Mouse (Mus musculus) kidney, embryonic 16.5 days (tissue): ENCODE data around the gene Acap3. TPM values are rescaled to one million over a fixed set of nuclear protein-coding genes. Genes with fewer than 3 reads are reported as not detected.

Source experiments
- ATAC-seq: fragments of 200-750 bp; cut with Nextera tagmentation; 2 replicates; pipeline ENCODE4 v1.8.0; 2017; ENCODE audit warnings: moderate TSS enrichment; ENCODE audit not compliant: low FRiP score, low TSS enrichment
- H3K27ac ChIP-seq: fragments of 300-500 bp; sonication (generic); 2 replicates; pipeline ENCODE4 v1.5.1; 2014; ENCODE audit warnings: low read length
- H3K27me3 ChIP-seq: fragments of 300-500 bp; sonication (generic); 2 replicates; pipeline ENCODE4 v1.6.1; 2014; ENCODE audit warnings: low read length, control low read depth, mixed read lengths; ENCODE audit not compliant: insufficient read depth
- H3K36me3 ChIP-seq: fragments of 300-500 bp; sonication (generic); 2 replicates; pipeline ENCODE4 v1.6.1; 2014; ENCODE audit warnings: low read length, control low read depth, mixed read lengths; ENCODE audit not compliant: insufficient read depth
- H3K4me1 ChIP-seq: fragments of 300-500 bp; sonication (generic); 2 replicates; pipeline ENCODE4 v1.6.1; 2014; ENCODE audit warnings: low read length, control low read depth, mixed read lengths; ENCODE audit not compliant: insufficient read depth
- H3K4me2 ChIP-seq: fragments of 300-500 bp; sonication (generic); replicated peaks from 2 replicates; pipeline ENCODE4 v1.6.1; 2014; ENCODE audit warnings: low read depth, low read length
- H3K4me3 ChIP-seq: fragments of 300-500 bp; sonication (generic); 2 replicates; pipeline ENCODE4 v1.5.1; 2014; ENCODE audit warnings: mild to moderate bottlenecking, low read length
- H3K9ac ChIP-seq: fragments of 300-500 bp; sonication (generic); replicated peaks from 2 replicates; pipeline ENCODE4 v1.6.1; 2014; ENCODE audit warnings: low read length
- H3K9me3 ChIP-seq: fragments of 300-500 bp; sonication (generic); 2 replicates; pipeline ENCODE4 v1.6.1; 2016; ENCODE audit warnings: low read length, control low read depth
- WGBS: fragments of 180-500 bp; shearing (Covaris S2); extraction: QIAGEN DNeasy Blood & Tissue Kit; methylation state at CpG from one replicate; pipeline ENCODE4 v1.1.7; 2014; 5-methylcytosine and 5-hydroxymethylcytosine counted together
- polyA plus RNA-seq: library from polyadenylated mRNA; unstranded; fragments of >200 nt; fragmentation: Nextera tagmentation; extraction: Ambion mirVana; gene quantifications from 2 replicates; pipeline ENCODE4 v1.2.1, GENCODE M21; 2015

Acap3 gene
- polyA plus RNA-seq, 1 experiment from 2014 or later, result 17.6 TPM

DNA sequence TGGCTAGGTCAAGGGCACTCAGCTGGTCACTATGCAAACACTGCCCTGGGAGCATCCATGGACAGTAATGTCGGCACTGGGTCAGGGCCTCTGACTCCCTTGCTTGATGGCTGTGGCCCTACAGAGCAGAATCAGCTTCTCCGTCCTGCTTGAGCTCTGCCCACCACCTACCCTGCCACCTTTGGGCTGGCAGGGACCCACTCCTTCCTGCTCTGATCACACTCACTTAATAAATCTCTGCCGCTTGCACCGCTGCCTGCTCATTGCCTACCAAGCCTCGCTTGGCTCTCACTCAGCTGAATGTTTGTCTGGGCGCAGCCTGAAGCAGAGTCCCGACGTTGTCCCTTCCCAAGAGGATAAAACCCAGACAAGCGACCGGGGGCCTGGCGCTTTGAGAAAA, 15.4 kb downstream of the Acap3 start:
- no peak for ATAC-seq
- WGBS, result 73% methylated on average over 11 of the region's 11 CpGs

DNA sequence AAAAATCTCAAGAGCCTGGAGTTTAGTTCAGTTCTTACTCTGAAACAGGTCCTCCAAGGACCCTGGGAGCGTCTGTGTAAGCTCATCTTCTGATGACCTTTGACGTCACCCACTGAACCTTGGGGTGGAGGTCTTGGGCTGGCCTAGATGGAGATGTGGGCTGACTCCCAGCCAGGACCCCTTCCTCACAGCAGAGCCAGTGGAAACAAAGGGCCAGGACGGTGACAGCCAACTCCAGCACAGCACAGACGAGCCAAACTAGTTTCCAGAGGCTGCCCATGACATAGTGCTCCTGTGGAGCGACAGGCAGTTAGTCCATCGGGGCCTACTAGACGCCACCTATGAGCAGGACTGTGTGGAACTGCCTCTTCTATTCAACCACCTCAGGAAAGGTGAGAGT, 16.7 kb downstream of the Acap3 start:
- no peak for ATAC-seq
- no peaks in the 10 kb centered on the region for H3K27me3 ChIP-seq
- no peak overlapping the region for H3K4me3 ChIP-seq
- no peaks in the 10 kb centered on the region for H3K4me1 ChIP-seq
- no peaks in the 10 kb centered on the region for H3K9me3 ChIP-seq
- no peak overlapping the region for H3K4me2 ChIP-seq
- peaks cover 12% of the 10 kb centered on the region for H3K36me3 ChIP-seq
- no peak overlapping the region for H3K9ac ChIP-seq
- H3K27ac ChIP-seq, result no peak overlapping the region
- WGBS, result 73% methylated on average over 7 of the region's 7 CpGs

More for the DNA sequence above, 15.4 kb downstream of the Acap3 start:
- Histone ChIP-seq H3K27ac (no peak overlapping the region), H3K4me3 (no peak overlapping the region), H3K36me3 (peaks cover 20% of the 10 kb centered on the region), H3K27me3 (no peaks in the 10 kb centered on the region), H3K4me2 (no peak overlapping the region), H3K4me1 (no peaks in the 10 kb centered on the region), H3K9ac (no peak overlapping the region), H3K9me3 (no peaks in the 10 kb centered on the region)

DNA sequence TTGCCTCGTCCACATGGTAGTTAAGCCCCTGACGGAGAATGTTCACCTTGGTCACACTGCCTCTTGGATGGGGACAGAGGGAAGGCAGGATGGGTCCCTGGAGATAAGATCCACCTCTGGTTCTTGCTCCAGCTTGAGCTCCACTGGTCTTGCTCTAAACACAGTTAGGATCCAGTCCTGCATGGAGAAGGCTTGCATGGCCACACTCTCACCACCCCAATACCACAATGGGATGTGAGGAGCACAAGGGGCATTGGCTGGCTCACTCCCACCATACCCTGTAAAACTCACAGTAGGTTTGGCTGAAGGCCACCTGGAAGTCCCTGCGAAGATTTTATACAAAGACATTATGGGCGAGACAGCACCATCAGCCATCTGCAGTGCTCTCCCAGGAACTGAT, 17.1 kb downstream of the Acap3 start:
- no peaks in the 10 kb centered on the region for H3K4me1 ChIP-seq
- H3K9me3 ChIP-seq, result no peaks in the 10 kb centered on the region
- H3K9ac ChIP-seq, result no peak overlapping the region
- H3K4me3 ChIP-seq, result no peak overlapping the region
- H3K4me2 ChIP-seq, result no peak overlapping the region
- no peaks in the 10 kb centered on the region for H3K27me3 ChIP-seq
- WGBS, result 89% methylated on average over 4 of the region's 4 CpGs
- no peak for ATAC-seq
- H3K36me3 ChIP-seq, result peaks cover 7% of the 10 kb centered on the region
- no peak overlapping the region for H3K27ac ChIP-seq

DNA sequence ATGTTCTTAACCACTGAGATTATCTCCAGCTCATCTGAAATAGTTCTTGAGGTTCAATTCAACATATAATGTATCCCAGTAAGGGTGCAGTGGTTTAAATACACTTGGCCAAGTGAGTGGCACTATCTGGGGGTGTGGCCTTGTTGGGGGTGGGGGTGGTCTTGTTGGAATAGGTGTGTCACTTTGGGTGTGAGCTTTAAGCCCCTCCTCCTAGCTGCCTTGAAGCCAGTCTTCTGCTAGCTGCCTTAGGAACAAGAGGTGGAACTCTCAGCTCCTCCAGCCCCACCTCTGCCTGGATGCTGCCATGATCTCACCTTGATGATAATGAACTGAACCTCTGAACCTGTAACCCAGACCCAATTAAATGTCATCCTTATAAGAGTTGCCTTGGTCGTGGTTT, 40.4 kb downstream of the Acap3 start:
- Histone ChIP-seq H3K4me1 (no peaks in the 10 kb centered on the region), H3K9ac (no peak overlapping the region), H3K9me3 (no peaks in the 10 kb centered on the region), H3K27ac (no peak overlapping the region), H3K36me3 (no peaks in the 10 kb centered on the region), H3K4me2 (no peak overlapping the region), H3K4me3 (no peak overlapping the region), H3K27me3 (no peaks in the 10 kb centered on the region)
- ATAC-seq, result no peak
- WGBS, result 58% methylated on average over 1 of the region's 1 CpGs

DNA sequence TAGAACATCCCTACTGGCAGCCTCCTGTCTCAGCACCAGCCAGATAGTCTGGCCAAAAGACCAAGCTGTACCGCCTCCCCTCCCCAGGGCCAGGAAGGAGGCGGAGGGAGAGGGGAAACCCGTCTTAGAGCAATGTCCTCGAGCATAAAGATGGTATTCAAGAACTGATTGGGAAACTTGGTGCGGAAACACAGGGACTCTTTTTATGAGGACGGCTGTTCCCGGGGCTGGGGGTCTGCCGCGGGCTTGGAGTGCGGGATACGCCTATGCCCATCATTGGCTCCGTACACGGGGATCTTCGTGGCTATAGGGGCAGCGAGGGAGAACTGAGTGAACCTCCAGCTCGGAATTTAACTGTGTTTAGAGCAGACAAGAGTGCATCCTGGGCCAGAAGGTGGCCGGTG, 51.4 kb downstream of the Acap3 start:
- Histone ChIP-seq H3K4me1 (peaks cover 18% of the 10 kb centered on the region), H3K9me3 (no peaks in the 10 kb centered on the region), H3K4me3 (peak overlapping the region; percentile 97), H3K9ac (peak overlapping the region; percentile 96), H3K27ac (peak overlapping the region; percentile 88), H3K36me3 (peaks cover 13% of the 10 kb centered on the region; the same call in 1 of the 2 replicates), H3K27me3 (no peaks in the 10 kb centered on the region), H3K4me2 (peak overlapping the region; percentile 89)
- WGBS, result under 1% methylated on average over 17 of the region's 17 CpGs
- ATAC-seq, result peak; percentile 49

DNA sequence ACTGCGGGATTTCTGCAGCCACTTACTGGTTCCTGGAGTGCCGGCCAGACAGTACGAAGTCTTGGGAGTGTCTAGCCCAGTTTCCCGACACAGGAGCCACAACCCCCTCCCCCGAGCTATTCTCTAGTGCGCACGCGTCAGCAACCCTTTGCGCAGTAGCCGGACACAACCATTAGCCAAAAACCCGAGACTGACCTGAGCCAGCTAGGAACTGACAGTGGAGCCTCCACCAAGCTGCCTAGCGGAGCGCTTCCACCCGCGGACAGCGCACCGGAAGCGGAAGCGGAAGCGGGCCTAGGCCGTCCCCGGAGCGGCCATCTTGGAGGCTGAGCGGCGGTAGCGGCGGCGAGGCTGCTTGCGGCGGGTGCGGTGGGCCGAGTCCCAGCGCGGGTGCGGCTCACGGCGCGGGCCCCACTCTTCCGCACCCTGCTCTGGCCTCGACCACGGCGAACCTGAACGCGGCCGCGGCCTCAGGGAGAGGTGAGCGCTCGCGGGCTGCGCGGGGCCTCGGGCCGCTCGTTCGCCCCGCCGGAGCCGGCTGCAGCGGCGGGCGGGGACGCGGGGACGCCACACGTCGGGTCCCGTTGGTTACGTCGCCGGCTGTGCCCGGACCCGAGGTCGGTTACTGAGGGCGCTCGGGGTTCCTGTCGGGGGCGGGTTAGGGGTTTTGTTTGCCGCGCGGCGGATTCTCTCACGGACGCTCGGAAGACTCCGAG, 52.1 kb downstream of the Acap3 start, which contains the start of gene Ube2j2:
Gene Ube2j2 (plus strand): TSS at position 298 of the 716 bp plus-strand sequence.
- Histone ChIP-seq H3K27me3 (no peaks in the 10 kb centered on the region), H3K4me1 (peaks cover 18% of the 10 kb centered on the region), H3K4me2 (peak within 1 kb of the TSS; percentile 89), H3K27ac (peak within 1 kb of the TSS; percentile 88), H3K9me3 (no peaks in the 10 kb centered on the region), H3K4me3 (peak within 1 kb of the TSS; percentile 97), H3K9ac (peak within 1 kb of the TSS; percentile 96), H3K36me3 (peaks cover 14% of the 10 kb centered on the region; the same call in 1 of the 2 replicates)
- peak; percentile 99 for ATAC-seq
- WGBS, result under 1% methylated on average over 83 of the region's 85 CpGs

DNA sequence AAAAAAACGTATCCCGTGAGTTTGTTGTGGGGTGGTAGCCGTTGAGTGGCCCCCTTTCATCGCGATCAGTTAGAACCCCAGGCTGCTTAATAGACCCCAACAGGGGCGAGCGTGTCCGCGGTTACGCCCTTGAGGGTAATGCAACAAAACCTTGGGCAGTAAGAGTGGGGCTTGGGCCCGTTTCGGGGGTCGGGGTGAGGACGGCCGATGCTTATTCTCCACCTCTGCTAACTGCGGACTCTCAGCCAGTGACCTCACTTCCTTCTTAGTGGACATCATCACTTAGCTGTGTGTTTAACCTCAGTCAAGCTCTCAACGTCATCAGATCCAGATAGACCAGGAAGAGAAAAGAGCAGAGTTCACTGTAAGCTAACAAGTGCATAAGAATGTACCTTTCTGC, 52.6 kb downstream of the Acap3 start:
- Histone ChIP-seq H3K4me3 (peak overlapping the region; percentile 97), H3K4me2 (peak overlapping the region; percentile 89), H3K9me3 (no peaks in the 10 kb centered on the region), H3K9ac (peak overlapping the region; percentile 96), H3K4me1 (peaks cover 18% of the 10 kb centered on the region), H3K36me3 (peaks cover 18% of the 10 kb centered on the region; the same call in 1 of the 2 replicates), H3K27ac (peak overlapping the region; percentile 66), H3K27me3 (no peaks in the 10 kb centered on the region)
- 0% methylated on average over 17 of the region's 17 CpGs for WGBS
- no peak; the same call in 1 of the 2 replicates for ATAC-seq

DNA sequence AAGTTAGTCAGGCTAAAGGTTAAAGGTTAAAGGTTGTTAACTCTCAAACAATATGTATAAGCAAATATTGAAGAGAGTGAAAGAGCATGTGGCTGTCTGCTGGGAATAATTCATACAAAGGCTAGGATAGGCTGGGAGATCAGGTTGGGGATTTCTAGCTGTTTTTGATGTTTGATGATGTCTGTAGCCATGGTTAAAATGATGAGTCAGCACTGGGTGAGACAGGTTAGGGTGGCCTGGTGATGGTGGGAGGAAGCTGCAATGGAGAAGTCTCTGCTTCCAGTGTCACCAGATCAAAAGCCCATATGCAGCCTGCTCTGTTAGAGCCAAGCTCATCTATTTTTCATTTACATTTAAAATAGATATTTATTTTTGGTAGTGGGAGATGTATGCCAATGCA, 55.5 kb downstream of the Acap3 start:
- Histone ChIP-seq H3K27me3 (no peaks in the 10 kb centered on the region), H3K27ac (no peak overlapping the region), H3K9me3 (no peaks in the 10 kb centered on the region), H3K9ac (no peak overlapping the region), H3K4me2 (no peak overlapping the region), H3K4me1 (peaks cover 18% of the 10 kb centered on the region), H3K36me3 (peaks cover 45% of the 10 kb centered on the region), H3K4me3 (no peak overlapping the region)
- no peak for ATAC-seq

DNA sequence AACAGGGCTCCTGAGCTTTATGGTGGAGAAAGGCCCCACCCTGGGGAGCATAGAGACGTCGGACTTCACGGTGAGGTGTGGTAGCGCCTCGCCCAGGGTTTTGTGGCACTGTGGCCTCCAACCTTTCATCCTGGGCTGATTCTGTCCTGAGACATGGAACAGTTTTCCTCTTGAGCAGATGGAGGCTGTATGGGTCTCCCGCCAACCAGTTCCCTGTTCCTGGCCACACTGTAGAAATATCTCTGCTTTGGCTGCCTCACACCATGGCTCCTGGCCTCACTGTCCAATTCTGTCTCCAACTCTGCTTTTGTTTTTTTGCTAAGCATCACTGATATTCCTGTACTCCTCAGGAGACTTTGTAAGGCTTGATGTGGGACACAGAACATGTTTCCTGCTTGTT, 63.9 kb downstream of the Acap3 start:
- H3K27me3 ChIP-seq, result no peaks in the 10 kb centered on the region
- H3K4me1 ChIP-seq, result no peaks in the 10 kb centered on the region
- ATAC-seq, result no peak
- H3K4me2 ChIP-seq, result no peak overlapping the region
- no peak overlapping the region for H3K4me3 ChIP-seq
- H3K27ac ChIP-seq, result no peak overlapping the region
- no peaks in the 10 kb centered on the region for H3K9me3 ChIP-seq
- no peak overlapping the region for H3K9ac ChIP-seq
- H3K36me3 ChIP-seq, result peaks cover 56% of the 10 kb centered on the region
- 94% methylated on average over 6 of the region's 6 CpGs for WGBS
